Mouse (Mus musculus) urinary bladder, postnatal 10 days (tissue): ENCODE measurements around the gene Kcnip3.

Experiments
- DNase-seq: peaks from one replicate; pipeline ENCODE4 v3.0.0; 2022; ENCODE audit warnings: low spot score

Kcnip3 gene

GRCm38 (mm10) chr2:127470183-127470582, 51.7 kb downstream of the Kcnip3 start:
- DNase-seq, result no peak

GRCm38 (mm10) chr2:127462314-127462713, 59.6 kb downstream of the Kcnip3 start:
- DNase-seq, result no peak

GRCm38 (mm10) chr2:127461351-127461750, 60.5 kb downstream of the Kcnip3 start:
- no peak for DNase-seq

GRCm38 (mm10) chr2:127459341-127459740, 62.6 kb downstream of the Kcnip3 start:
- DNase-seq, result no peak

GRCm38 (mm10) chr2:127453764-127454163, 68.1 kb downstream of the Kcnip3 start:
- no peak for DNase-seq

GRCm38 (mm10) chr2:127453141-127453540, 68.8 kb downstream of the Kcnip3 start:
- DNase-seq, result no peak

GRCm38 (mm10) chr2:127451748-127452147, 70.1 kb downstream of the Kcnip3 start:
- no peak for DNase-seq

- no peak for DNase-seq
Measured at GRCm38 (mm10) chr2:127449691-127450090, 72.2 kb downstream of the Kcnip3 start.

GRCm38 (mm10) chr2:127446847-127447246, 75.0 kb downstream of the Kcnip3 start:
- DNase-seq, result no peak

GRCm38 (mm10) chr2:127444055-127444789, 77.7 kb downstream of the Kcnip3 start, which contains the start of gene Fahd2a:
TSS of gene Fahd2a (minus strand) at chr2:127444565.
- DNase-seq, result peak; percentile 36

- no peak for DNase-seq
Measured at GRCm38 (mm10) chr2:127437697-127438096, 84.2 kb downstream of the Kcnip3 start.

- DNase-seq, result no peak
Measured at GRCm38 (mm10) chr2:127435554-127435953, 86.3 kb downstream of the Kcnip3 start.

GRCm38 (mm10) chr2:127435135-127435534, 86.8 kb downstream of the Kcnip3 start:
- DNase-seq, result no peak

- no peak for DNase-seq
Measured at GRCm38 (mm10) chr2:127433487-127434295, 88.2 kb downstream of the Kcnip3 start.

- DNase-seq, result no peak
Measured at GRCm38 (mm10) chr2:127430238-127430637, 91.7 kb downstream of the Kcnip3 start.

GRCm38 (mm10) chr2:127424977-127425376, 96.9 kb downstream of the Kcnip3 start, which contains the start of gene Gpat2:
TSS of gene Gpat2 (plus strand) at chr2:127425199.
- DNase-seq, result no peak

GRCm38 (mm10) chr2:127418266-127418970, 103.5 kb downstream of the Kcnip3 start:
- DNase-seq, result no peak

GRCm38 (mm10) chr2:127416706-127417105, 105.2 kb downstream of the Kcnip3 start:
- no peak for DNase-seq

- no peak for DNase-seq
Measured at GRCm38 (mm10) chr2:127415806-127416205, 106.1 kb downstream of the Kcnip3 start.

- no peak for DNase-seq
Measured at GRCm38 (mm10) chr2:127411126-127411525, 110.8 kb downstream of the Kcnip3 start.
